Mouse (Mus musculus): ENCODE data around the gene Dedd2. TPM values are rescaled to one million over a fixed set of nuclear protein-coding genes. Genes with fewer than 3 reads are reported as not detected.

Gene Dedd2
- polyA plus RNA-seq, 2 experiments from 2014 or later, result 26.7 to 31.8 TPM

- no peak for ATAC-seq
Measured at GRCm38 (mm10) chr7:25178787-25179605, 41.4 kb downstream of the Dedd2 start.

GRCm38 (mm10) chr7:25178317-25178716, 42.1 kb downstream of the Dedd2 start:
- ATAC-seq, result no peak

- no peak for ATAC-seq
Measured at GRCm38 (mm10) chr7:25174343-25174742, 46.1 kb downstream of the Dedd2 start.

GRCm38 (mm10) chr7:25172669-25173068, 47.7 kb downstream of the Dedd2 start:
- ATAC-seq, result no peak

- no peak for ATAC-seq
Measured at GRCm38 (mm10) chr7:25170583-25170982, 49.8 kb downstream of the Dedd2 start.

GRCm38 (mm10) chr7:25166106-25166505, 54.3 kb downstream of the Dedd2 start:
- no peak for ATAC-seq

GRCm38 (mm10) chr7:25156158-25156648, 64.2 kb downstream of the Dedd2 start:
- ATAC-seq, result no peak

GRCm38 (mm10) chr7:25155469-25156157, 64.8 kb downstream of the Dedd2 start:
- ATAC-seq, result peak; percentile 93

GRCm38 (mm10) chr7:25154648-25155047, 65.8 kb downstream of the Dedd2 start:
- no peak for ATAC-seq

GRCm38 (mm10) chr7:25153841-25154240, 66.6 kb downstream of the Dedd2 start:
- no peak for ATAC-seq

- ATAC-seq, result no peak
Measured at GRCm38 (mm10) chr7:25151916-25152556, 68.4 kb downstream of the Dedd2 start.

- ATAC-seq, result no peak
Measured at GRCm38 (mm10) chr7:25151009-25151408, 69.4 kb downstream of the Dedd2 start.

GRCm38 (mm10) chr7:25150151-25150663, 70.2 kb downstream of the Dedd2 start:
- no peak for ATAC-seq

Other genes starting within 250 kb of the Dedd2 start
- 100 to 1,000 TPM; 190 to 202 TPM for gene Rabac1, start 247.9 kb downstream of the Dedd2 start, polyA plus RNA-seq (2017; shearing (Covaris generic))
- gene Atp1a3, start 214.7 kb downstream of the Dedd2 start, polyA plus RNA-seq (2017; shearing (Covaris generic)), result under 1 TPM; 0.65 to 0.92 TPM
- gene Grik5, start 148.3 kb downstream of the Dedd2 start, polyA plus RNA-seq (2017; shearing (Covaris generic)), result 1 to 10 TPM; 2.2 to 2.4 TPM
- gene Zfp574, start 148.0 kb downstream of the Dedd2 start, polyA plus RNA-seq (2017; shearing (Covaris generic)), result 10 to 100 TPM in 1 of 2 experiments, 1 to 10 TPM in 1; 8.9 to 14.2 TPM
- 10 to 100 TPM; 19.1 to 25.3 TPM for gene Pou2f2, start 40.9 kb downstream of the Dedd2 start, polyA plus RNA-seq (2017; shearing (Covaris generic))
- gene Zfp526, start 810 bp upstream of the Dedd2 start, polyA plus RNA-seq (2017; shearing (Covaris generic)), result 1 to 10 TPM; 2.6 to 4.0 TPM
- 1 to 10 TPM; 8.9 to 9.8 TPM for gene Gsk3a, start 17.2 kb upstream of the Dedd2 start, polyA plus RNA-seq (2017; shearing (Covaris generic))
- gene Erf, start 30.1 kb upstream of the Dedd2 start, polyA plus RNA-seq (2017; shearing (Covaris generic)), result under 1 TPM; 0.28 to 0.38 TPM
- gene Cic, start 47.1 kb upstream of the Dedd2 start, polyA plus RNA-seq (2017; shearing (Covaris generic)), result 10 to 100 TPM; 23.2 to 26.0 TPM
- gene Pafah1b3, start 77.4 kb upstream of the Dedd2 start, polyA plus RNA-seq (2017; shearing (Covaris generic)), result 10 to 100 TPM; 16.8 to 30.7 TPM
- gene Prr19, start 80.8 kb upstream of the Dedd2 start, polyA plus RNA-seq (2017; shearing (Covaris generic)), result not detected
- gene Tmem145, start 85.5 kb upstream of the Dedd2 start, polyA plus RNA-seq (2017; shearing (Covaris generic)), result not detected
- gene Megf8, start 96.5 kb upstream of the Dedd2 start, polyA plus RNA-seq (2017; shearing (Covaris generic)), result under 1 TPM in 1 of 2 experiments, not detected in 1; 0.03 TPM
- not detected for gene Cnfn, start 149.1 kb upstream of the Dedd2 start, polyA plus RNA-seq (2017; shearing (Covaris generic))
- gene Lipe, start 178.1 kb upstream of the Dedd2 start, polyA plus RNA-seq (2017; shearing (Covaris generic)), result 10 to 100 TPM in 1 of 2 experiments, 1 to 10 TPM in 1; 8.5 to 10.7 TPM
- gene Cxcl17, start 192.3 kb upstream of the Dedd2 start, polyA plus RNA-seq (2017; shearing (Covaris generic)), result not detected

All from activated CD4-positive, CD25-positive, alpha-beta regulatory T cell, adult 4 months (primary cell).